Mouse (Mus musculus) stomach, postnatal 0 days (tissue): ENCODE results near the gene Slc28a3.

Experiments
- CTCF ChIP-seq: IDR thresholded peaks from 2 replicates; pipeline ENCODE4 v1.5.1; 2016; ENCODE audit warnings: antibody characterized with exemption, low read depth, mild to moderate bottlenecking, moderate library complexity
- EP300 ChIP-seq: optimal IDR thresholded peaks from 2 replicates; pipeline ENCODE3; 2016; ENCODE audit warnings: antibody characterized with exemption

GRCm38 (mm10) chr13:58503610-58504009 is 107.1 kb downstream of the Slc28a3 start:
- TF ChIP-seq CTCF (no peak), EP300 (no peak)
